Mouse (Mus musculus): Measurements from ENCODE around the gene Kdelc2. TPM values are rescaled to one million over a fixed set of nuclear protein-coding genes. Genes with fewer than 3 reads are reported as not detected.

Gene Kdelc2
- polyA plus RNA-seq, 1 experiment from 2014 or later: 17.1 TPM

GRCm38 (mm10) chr9:53389109-53389508, 5.3 kb downstream of the Kdelc2 start:
- H3K27me3 ChIP-seq (ENCODE audit: control insufficient read depth, insufficient read depth, low read length): no peaks in the 10 kb centered on the region
- no peak for TF ChIP-seq CTCF (IDR thresholded peaks at IDR 0.05; ENCODE audit: low read depth)
- TF ChIP-seq EP300 (optimal IDR thresholded peaks at IDR 0.05): no peak
- WGBS: 81% methylated on average over 3 of the region's 3 CpGs
- H3K27ac ChIP-seq (replicated peaks): no peak overlapping the region
- H3K9me3 ChIP-seq (ENCODE audit: control insufficient read depth, low read length): no peaks in the 10 kb centered on the region
- no peak overlapping the region for H3K4me2 ChIP-seq (replicated peaks; ENCODE audit: low read depth)
- 0 out of 2 replicates have a peak, but pooled peaks cover 3% of the 10 kb centered on the region for H3K36me3 ChIP-seq (ENCODE audit: control insufficient read depth, insufficient read depth, low read length)
- H3K4me1 ChIP-seq (replicated peaks; ENCODE audit: control insufficient read depth, insufficient read depth): no peaks in the 10 kb centered on the region
- no peak overlapping the region for H3K9ac ChIP-seq (ENCODE audit: low read length)
- no peak for DNase-seq (ENCODE audit: low spot score)
- no peak for ATAC-seq (ENCODE audit: low FRiP score, low TSS enrichment)
- H3K4me3 ChIP-seq (ENCODE audit: low read depth, low read length): no peak overlapping the region

DNA sequence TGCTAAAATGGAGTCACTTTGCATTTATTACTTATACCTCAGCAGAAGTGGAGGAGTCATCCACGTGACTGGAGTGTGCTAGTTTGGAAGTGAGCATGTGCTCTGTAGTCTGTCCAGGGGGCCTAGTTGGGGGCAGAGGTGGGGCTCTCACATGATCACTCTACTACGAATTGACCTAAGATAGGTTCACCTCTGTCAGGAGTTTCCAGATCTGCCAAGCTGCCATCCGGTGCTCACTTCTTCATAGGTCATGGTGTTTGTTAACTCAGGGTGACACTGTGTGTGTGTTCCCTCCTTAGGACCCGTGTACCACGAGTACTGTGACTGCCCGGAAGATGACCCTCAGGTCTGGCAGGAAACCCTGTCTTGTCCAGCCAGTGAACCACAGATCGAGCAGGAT, 6.3 kb downstream of the Kdelc2 start:
- Histone ChIP-seq H3K9me3 (ENCODE audit: control insufficient read depth, low read length) (no peaks in the 10 kb centered on the region), H3K27ac (replicated peaks) (no peak overlapping the region), H3K4me2 (replicated peaks; ENCODE audit: low read depth) (no peak overlapping the region), H3K9ac (ENCODE audit: low read length) (no peak overlapping the region), H3K4me3 (ENCODE audit: low read depth, low read length) (no peak overlapping the region), H3K27me3 (ENCODE audit: control insufficient read depth, insufficient read depth, low read length) (no peaks in the 10 kb centered on the region), H3K36me3 (ENCODE audit: control insufficient read depth, insufficient read depth, low read length) (peaks cover 3% of the 10 kb centered on the region; the same call in 1 of the 2 replicates), H3K4me1 (replicated peaks; ENCODE audit: control insufficient read depth, insufficient read depth) (no peaks in the 10 kb centered on the region)
- ATAC-seq (ENCODE audit: low FRiP score, low TSS enrichment): no peak
- DNase-seq (ENCODE audit: low spot score): no peak
- 65% methylated on average over 7 of the region's 7 CpGs for WGBS
- TF ChIP-seq EP300 (optimal IDR thresholded peaks at IDR 0.05) (no peak), CTCF (IDR thresholded peaks at IDR 0.05; ENCODE audit: low read depth) (no peak)

DNA sequence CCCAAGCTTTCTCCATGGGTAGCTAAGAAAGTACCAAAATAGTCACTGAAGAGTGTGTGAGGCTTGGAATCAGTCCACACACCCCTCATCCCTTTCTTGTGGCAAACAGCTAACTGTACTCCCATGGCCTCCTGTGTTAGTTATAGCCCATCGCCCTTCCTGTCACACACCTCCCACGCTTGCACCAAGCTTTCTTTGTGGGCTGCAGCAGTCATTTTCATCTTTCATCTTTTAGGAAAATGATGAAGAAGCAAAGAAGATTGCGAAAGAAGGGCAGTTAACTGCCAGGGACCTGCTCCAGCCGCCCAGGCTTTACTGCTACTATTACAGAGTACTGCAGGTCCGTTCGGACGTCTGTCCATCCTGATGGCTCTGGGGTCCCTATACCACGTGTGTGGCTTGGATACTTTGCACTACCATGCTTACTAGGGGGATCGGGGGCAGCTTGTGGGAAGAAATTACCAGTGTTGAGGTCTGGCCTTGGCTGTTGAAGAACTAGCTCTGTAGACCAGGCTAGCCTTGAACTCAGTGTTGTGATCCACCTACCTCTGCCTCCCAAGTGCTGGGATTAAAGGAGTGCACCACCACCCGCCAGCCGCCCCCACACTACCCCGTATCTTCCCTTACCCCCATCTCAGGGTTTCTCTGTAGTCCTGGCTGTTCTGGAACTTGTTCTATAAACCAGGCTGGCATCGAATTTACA, 14.0 kb downstream of the Kdelc2 start:
- Histone ChIP-seq H3K4me3 (ENCODE audit: low read depth, low read length) (no peak overlapping the region), H3K4me2 (replicated peaks; ENCODE audit: low read depth) (no peak overlapping the region), H3K4me1 (replicated peaks; ENCODE audit: control insufficient read depth, insufficient read depth) (no peaks in the 10 kb centered on the region; the same call in 1 of the 2 replicates), H3K9me3 (ENCODE audit: control insufficient read depth, low read length) (no peaks in the 10 kb centered on the region), H3K27ac (replicated peaks) (no peak overlapping the region), H3K27me3 (ENCODE audit: control insufficient read depth, insufficient read depth, low read length) (no peaks in the 10 kb centered on the region), H3K36me3 (ENCODE audit: control insufficient read depth, insufficient read depth, low read length) (peaks cover 6% of the 10 kb centered on the region; the same call in 1 of the 2 replicates), H3K9ac (ENCODE audit: low read length) (no peak overlapping the region; the same call in 1 of the 2 replicates)
- 78% methylated on average over 13 of the region's 13 CpGs for WGBS
- ATAC-seq (ENCODE audit: low FRiP score, low TSS enrichment) (no peak), DNase-seq (ENCODE audit: low spot score) (no peak)
- no peak for TF ChIP-seq EP300 (optimal IDR thresholded peaks at IDR 0.05)
- TF ChIP-seq CTCF (IDR thresholded peaks at IDR 0.05; ENCODE audit: low read depth): no peak

DNA sequence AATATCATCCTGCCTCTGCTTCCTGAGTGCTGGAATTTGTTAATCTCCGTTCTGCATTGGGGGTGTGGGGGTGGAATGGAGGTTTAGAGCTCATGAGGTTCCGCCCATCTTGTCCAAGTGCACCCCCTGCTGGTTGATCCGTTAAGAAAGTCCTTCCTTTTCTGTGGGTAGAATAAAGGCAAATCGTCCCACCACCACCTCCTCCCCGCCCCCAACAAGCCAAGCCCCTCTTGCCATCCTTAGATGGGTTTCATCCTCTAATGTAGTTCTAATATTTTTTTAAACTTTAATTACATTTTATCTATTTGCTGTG, 14.5 kb downstream of the Kdelc2 start:
- peak; percentile 75 for DNase-seq (ENCODE audit: low spot score)
- WGBS: 19% methylated on average over 5 of the region's 5 CpGs
- Histone ChIP-seq H3K4me3 (ENCODE audit: low read depth, low read length) (no peak overlapping the region), H3K9ac (ENCODE audit: low read length) (no peak overlapping the region), H3K27me3 (ENCODE audit: control insufficient read depth, insufficient read depth, low read length) (no peaks in the 10 kb centered on the region), H3K36me3 (ENCODE audit: control insufficient read depth, insufficient read depth, low read length) (peaks cover 6% of the 10 kb centered on the region; the same call in 1 of the 2 replicates), H3K27ac (replicated peaks) (no peak overlapping the region), H3K4me2 (replicated peaks; ENCODE audit: low read depth) (no peak overlapping the region), H3K9me3 (ENCODE audit: control insufficient read depth, low read length) (no peaks in the 10 kb centered on the region), H3K4me1 (replicated peaks; ENCODE audit: control insufficient read depth, insufficient read depth) (no peaks in the 10 kb centered on the region; the same call in 1 of the 2 replicates)
- 0 out of 2 replicates have a peak, but pooled peaks have one; percentile 47 for ATAC-seq (ENCODE audit: low FRiP score, low TSS enrichment)
- TF ChIP-seq CTCF (IDR thresholded peaks at IDR 0.05; ENCODE audit: low read depth) (peak; percentile 81), EP300 (optimal IDR thresholded peaks at IDR 0.05) (no peak)

DNA sequence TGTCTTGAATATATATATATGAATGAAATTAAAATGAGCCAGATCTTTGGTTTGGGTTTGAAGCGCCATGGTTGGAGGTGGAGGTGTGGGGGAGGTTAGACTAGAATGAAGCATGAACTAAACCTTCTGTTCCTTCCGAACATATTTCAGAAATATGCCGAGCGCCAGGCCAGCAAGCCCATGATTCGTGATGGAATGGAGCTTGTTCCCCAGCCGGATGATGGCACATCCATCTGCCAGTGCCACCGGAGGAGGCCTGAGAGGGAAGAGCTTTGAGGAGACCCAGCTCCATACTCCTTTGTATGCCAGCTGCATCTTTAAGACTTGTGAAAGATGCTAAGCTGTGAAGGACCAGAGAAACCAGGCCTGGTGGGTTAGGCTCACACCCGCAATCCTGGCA, 15.7 kb downstream of the Kdelc2 start:
- Histone ChIP-seq H3K4me1 (replicated peaks; ENCODE audit: control insufficient read depth, insufficient read depth) (no peaks in the 10 kb centered on the region; the same call in 1 of the 2 replicates), H3K4me3 (ENCODE audit: low read depth, low read length) (no peak overlapping the region), H3K36me3 (ENCODE audit: control insufficient read depth, insufficient read depth, low read length) (peaks cover 6% of the 10 kb centered on the region; the same call in 1 of the 2 replicates), H3K27ac (replicated peaks) (no peak overlapping the region), H3K9ac (ENCODE audit: low read length) (no peak overlapping the region), H3K4me2 (replicated peaks; ENCODE audit: low read depth) (no peak overlapping the region), H3K9me3 (ENCODE audit: control insufficient read depth, low read length) (no peaks in the 10 kb centered on the region), H3K27me3 (ENCODE audit: control insufficient read depth, insufficient read depth, low read length) (no peaks in the 10 kb centered on the region)
- TF ChIP-seq EP300 (optimal IDR thresholded peaks at IDR 0.05): no peak
- no peak for TF ChIP-seq CTCF (IDR thresholded peaks at IDR 0.05; ENCODE audit: low read depth)
- 91% methylated on average over 8 of the region's 8 CpGs for WGBS
- DNase-seq (ENCODE audit: low spot score) (no peak), ATAC-seq (ENCODE audit: low FRiP score, low TSS enrichment) (no peak)

- 90% methylated on average over 4 of the region's 4 CpGs for whole genome bisulfite sequencing
- H3K4me1 ChIP-seq (replicated peaks; ENCODE audit: control insufficient read depth, insufficient read depth): no peaks in the 10 kb centered on the region; the same call in 1 of the 2 replicates
- H3K9ac ChIP-seq (ENCODE audit: low read length): no peak overlapping the region
- ATAC-seq (ENCODE audit: low FRiP score, low TSS enrichment): no peak
- TF ChIP-seq EP300 (optimal IDR thresholded peaks at IDR 0.05) (no peak), CTCF (IDR thresholded peaks at IDR 0.05; ENCODE audit: low read depth) (no peak)
- H3K27ac ChIP-seq (replicated peaks): no peak overlapping the region
- H3K4me2 ChIP-seq (replicated peaks; ENCODE audit: low read depth): no peak overlapping the region
- H3K9me3 ChIP-seq (ENCODE audit: control insufficient read depth, low read length): no peaks in the 10 kb centered on the region
- H3K36me3 ChIP-seq (ENCODE audit: control insufficient read depth, insufficient read depth, low read length): peaks cover 6% of the 10 kb centered on the region; the same call in 1 of the 2 replicates
- H3K27me3 ChIP-seq (ENCODE audit: control insufficient read depth, insufficient read depth, low read length): no peaks in the 10 kb centered on the region
- DNase-seq (ENCODE audit: low spot score): no peak
- H3K4me3 ChIP-seq (ENCODE audit: low read depth, low read length): no peak overlapping the region
Observed at GRCm38 (mm10) chr9:53400696-53401095, 16.9 kb downstream of the Kdelc2 start.

Measured in stomach, postnatal 0 days (tissue).